Mouse (Mus musculus): ENCODE measurements around the gene Rbm18. TPM values are rescaled to one million over a fixed set of nuclear protein-coding genes. Genes with fewer than 3 reads are reported as not detected.

Rbm18 gene
- polyA plus RNA-seq (2015; fragmentation: Nextera tagmentation; extraction: Ambion mirVana), result 78.7 and 83.0 TPM in 2 replicates

GRCm38 (mm10) chr2:36136300-36136941 is at the start of gene Rbm18, which contains the start of gene Mrrf:
Gene Rbm18 (minus strand): TSS chr2:36136773.
Gene Mrrf (plus strand): TSS chr2:36136389.

GRCm38 (mm10) chr2:36104956-36105741 is 31.4 kb downstream of the Rbm18 start, which contains the start of gene Lhx6:
Gene Lhx6 (minus strand): TSS chr2:36105408.

Other genes starting within 250 kb of the Rbm18 start
- gene Ttll11, start 156.9 kb downstream of the Rbm18 start, polyA plus RNA-seq (2015; fragmentation: Nextera tagmentation; extraction: Ambion mirVana), result 7.5 and 9.2 TPM in 2 replicates
- 392 and 412 TPM in 2 replicates for gene Ndufa8, start 87.4 kb downstream of the Rbm18 start, polyA plus RNA-seq (2015; fragmentation: Nextera tagmentation; extraction: Ambion mirVana)
- 1.9 and 2.2 TPM in 2 replicates for gene Morn5, start 87.3 kb downstream of the Rbm18 start, polyA plus RNA-seq (2015; fragmentation: Nextera tagmentation; extraction: Ambion mirVana)
- 0.68 and 0.93 TPM in 2 replicates for gene Lhx6, start 31.4 kb downstream of the Rbm18 start, polyA plus RNA-seq (2015; fragmentation: Nextera tagmentation; extraction: Ambion mirVana)
- gene Mrrf, start 384 bp downstream of the Rbm18 start, polyA plus RNA-seq (2015; fragmentation: Nextera tagmentation; extraction: Ambion mirVana), result 18.5 and 20.2 TPM in 2 replicates
- 9.2 and 10.2 TPM in 2 replicates for gene Ptgs1, start 93.7 kb upstream of the Rbm18 start, polyA plus RNA-seq (2015; fragmentation: Nextera tagmentation; extraction: Ambion mirVana)
- gene Olfr338, start 236.7 kb upstream of the Rbm18 start, polyA plus RNA-seq (2015; fragmentation: Nextera tagmentation; extraction: Ambion mirVana), result not detected in 2 replicates

Data from neural tube, postnatal 0 days (tissue).